Mouse (Mus musculus): ENCODE results near the gene Cdc20. TPM values are rescaled to one million over a fixed set of nuclear protein-coding genes. Genes with fewer than 3 reads are reported as not detected.

Gene Cdc20
- polyA plus RNA-seq, 1 experiment from 2014 or later: 250 TPM

DNA sequence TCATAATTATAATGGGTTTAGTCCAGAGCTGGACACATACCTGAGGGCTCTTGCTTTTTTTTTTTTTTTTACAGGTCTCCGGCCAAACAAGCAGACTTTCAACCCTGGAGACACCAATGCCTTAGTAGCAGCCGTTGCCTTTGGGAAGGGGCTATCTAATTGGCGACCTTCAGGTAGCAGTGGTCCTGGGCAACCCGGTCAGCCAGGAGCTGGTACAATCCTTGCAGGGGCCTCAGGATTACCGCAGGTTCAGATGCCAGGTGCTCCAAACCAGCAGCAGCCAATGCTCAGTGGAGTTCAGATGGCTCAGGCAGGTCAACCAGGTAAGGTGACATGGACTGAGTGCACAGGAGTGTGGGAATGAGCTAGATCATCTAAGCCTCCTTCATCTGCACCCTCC, 23.6 kb downstream of the Cdc20 start:
- H3K4me3 ChIP-seq: no peak overlapping the region
- no peaks in the 10 kb centered on the region for H3K9me3 ChIP-seq (replicated peaks)
- no peaks in the 10 kb centered on the region for H3K27me3 ChIP-seq (replicated peaks)
- H3K4me1 ChIP-seq: peaks cover 16% of the 10 kb centered on the region
- H3K36me3 ChIP-seq: peaks cover 83% of the 10 kb centered on the region
- no peak for ATAC-seq
- no peak overlapping the region for H3K27ac ChIP-seq
- H3K9ac ChIP-seq: no peak overlapping the region
- 90% methylated on average over 5 of the region's 5 CpGs for WGBS (ENCODE audit: insufficient replicate concordance)
- H3K4me2 ChIP-seq: no peak overlapping the region

DNA sequence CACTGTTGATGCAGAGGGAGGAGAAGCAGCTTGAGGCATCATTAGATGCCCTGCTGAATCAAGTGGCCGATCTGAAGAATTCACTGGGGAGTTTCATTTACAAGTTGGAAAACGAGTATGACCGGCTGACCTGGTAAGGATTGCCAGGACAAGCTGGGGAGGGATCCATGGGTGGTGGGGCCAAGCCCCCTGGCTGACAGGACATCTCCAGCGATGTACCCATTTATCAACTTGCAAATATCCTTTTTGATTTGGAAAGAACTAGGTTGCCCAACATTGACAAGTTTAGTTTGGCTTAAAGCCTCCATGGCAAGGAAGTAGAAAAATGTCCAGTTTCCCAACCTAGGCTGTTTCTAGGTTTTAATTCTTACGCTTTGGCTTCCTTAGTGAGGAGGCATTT, 26.3 kb downstream of the Cdc20 start:
- Histone ChIP-seq H3K36me3 (peaks cover 59% of the 10 kb centered on the region), H3K9me3 (replicated peaks) (no peaks in the 10 kb centered on the region), H3K27ac (no peak overlapping the region; the same call in 1 of the 2 replicates), H3K4me2 (no peak overlapping the region; the same call in 1 of the 2 replicates), H3K27me3 (replicated peaks) (no peaks in the 10 kb centered on the region), H3K4me1 (peaks cover 30% of the 10 kb centered on the region), H3K4me3 (peak overlapping the region; percentile 93; the same call in 1 of the 2 replicates), H3K9ac (no peak overlapping the region)
- no peak for ATAC-seq
- WGBS (ENCODE audit: insufficient replicate concordance): 87% methylated on average over 5 of the region's 5 CpGs

DNA sequence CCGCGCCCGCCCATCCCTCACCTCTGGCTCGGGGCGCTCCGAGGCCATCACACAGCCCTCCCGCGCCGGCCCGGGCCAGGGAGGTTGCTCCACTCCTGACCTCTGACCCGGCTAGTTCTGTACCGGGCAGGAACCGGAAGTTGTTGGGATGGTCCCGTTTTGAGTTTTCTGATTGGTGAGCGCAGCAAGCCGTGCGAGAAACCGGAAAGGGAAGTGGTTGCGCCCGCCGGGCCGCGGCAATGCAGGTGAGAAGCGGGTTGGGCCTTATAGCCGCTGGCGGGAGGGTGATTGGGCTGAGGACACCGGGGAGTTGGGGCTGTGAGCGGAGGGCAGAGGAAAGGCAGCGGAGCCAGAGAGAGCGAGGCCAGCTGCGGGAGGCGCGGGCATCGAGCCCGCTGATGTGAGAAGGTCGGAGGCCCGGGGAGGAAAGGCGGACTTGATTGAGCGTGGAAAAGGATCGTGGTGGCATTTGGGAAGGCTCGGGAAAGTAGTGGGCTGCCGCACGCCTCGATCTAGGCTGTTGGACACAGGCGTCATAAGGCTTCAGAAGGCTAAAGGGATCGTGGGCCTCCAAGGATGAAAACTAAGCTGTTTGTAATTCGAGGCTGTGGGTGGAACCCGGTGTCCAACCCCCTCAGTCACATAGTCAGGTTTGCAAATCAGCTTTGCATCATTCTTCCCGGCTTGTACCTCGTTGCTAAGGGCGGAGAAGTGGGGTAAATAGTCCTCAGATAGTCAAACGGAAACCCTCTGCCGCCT, 27.8 kb downstream of the Cdc20 start, which contains the start of the genes Szt2 and Med8:
Gene Szt2 (minus strand): TSS at position 132 of the 759 bp plus-strand sequence.
Gene Med8 (plus strand): TSS at position 196 of the 759 bp plus-strand sequence.
- peak within 1 kb of the TSS; percentile 90 for H3K9ac ChIP-seq
- H3K27me3 ChIP-seq (replicated peaks): no peaks in the 10 kb centered on the region
- peak within 1 kb of the TSS; percentile 93 for H3K4me3 ChIP-seq
- H3K4me2 ChIP-seq: peak within 1 kb of the TSS; percentile 85
- under 1% methylated on average over 51 of the region's 53 CpGs for WGBS (ENCODE audit: insufficient replicate concordance)
- H3K4me1 ChIP-seq: peaks cover 32% of the 10 kb centered on the region
- peak; percentile 97 for ATAC-seq
- peaks cover 57% of the 10 kb centered on the region for H3K36me3 ChIP-seq
- no peaks in the 10 kb centered on the region for H3K9me3 ChIP-seq (replicated peaks)
- H3K27ac ChIP-seq: peak within 1 kb of the TSS; percentile 79

DNA sequence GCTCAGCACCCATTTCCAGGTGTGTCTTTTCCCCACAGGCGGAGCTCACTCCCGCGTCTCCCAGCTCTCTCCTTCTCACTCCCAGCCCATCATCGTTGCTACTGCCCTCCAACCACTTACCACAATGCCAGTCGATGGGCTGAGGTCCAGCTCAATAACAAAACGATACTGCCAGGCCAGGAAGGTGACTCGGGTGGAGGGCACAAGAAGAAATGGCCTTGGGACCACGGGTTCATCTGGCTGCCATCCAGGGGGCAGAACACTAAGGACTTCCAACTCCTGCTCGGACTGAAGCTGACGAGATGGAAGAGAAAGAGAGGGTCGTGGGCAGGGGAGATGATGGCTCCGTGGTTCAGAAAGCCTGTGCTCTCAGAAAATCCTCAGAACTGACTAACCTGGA, 34.5 kb downstream of the Cdc20 start:
- Histone ChIP-seq H3K9me3 (replicated peaks) (no peaks in the 10 kb centered on the region), H3K4me2 (no peak overlapping the region), H3K36me3 (peaks cover 73% of the 10 kb centered on the region), H3K27me3 (replicated peaks) (no peaks in the 10 kb centered on the region), H3K4me3 (no peak overlapping the region), H3K9ac (0 out of 2 replicates have a peak overlapping the region, but pooled peaks have one; percentile 12), H3K4me1 (peaks cover 30% of the 10 kb centered on the region), H3K27ac (no peak overlapping the region)
- WGBS (ENCODE audit: insufficient replicate concordance): 83% methylated on average over 12 of the region's 12 CpGs
- ATAC-seq: no peak

DNA sequence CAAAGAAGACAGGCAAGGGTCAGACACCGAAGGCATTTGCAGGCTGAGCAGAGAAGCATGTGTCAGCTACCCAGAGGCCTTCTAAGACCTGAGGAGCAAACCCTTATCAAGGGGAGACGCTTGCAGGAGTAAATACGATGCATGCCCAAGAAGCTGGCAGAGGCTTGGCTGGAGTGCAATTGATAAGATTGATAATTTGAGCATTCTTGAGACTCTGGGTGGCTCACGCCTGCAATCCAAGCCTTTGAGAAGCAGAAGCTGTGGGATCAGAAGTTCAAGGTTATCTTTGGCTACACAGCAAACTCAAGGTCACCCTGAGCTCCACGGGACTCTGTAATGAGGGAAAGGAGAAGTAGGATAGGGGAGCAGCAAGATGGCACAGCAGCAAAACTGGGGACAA, 35.2 kb downstream of the Cdc20 start:
- Histone ChIP-seq H3K4me3 (no peak overlapping the region), H3K36me3 (peaks cover 81% of the 10 kb centered on the region), H3K9me3 (replicated peaks) (no peaks in the 10 kb centered on the region), H3K27me3 (replicated peaks) (no peaks in the 10 kb centered on the region), H3K4me1 (peaks cover 25% of the 10 kb centered on the region), H3K9ac (no peak overlapping the region), H3K27ac (no peak overlapping the region), H3K4me2 (peak overlapping the region; percentile 15; the same call in 1 of the 2 replicates)
- peak; percentile 85 for ATAC-seq
- 39% methylated on average over 5 of the region's 5 CpGs for WGBS (ENCODE audit: insufficient replicate concordance)

DNA sequence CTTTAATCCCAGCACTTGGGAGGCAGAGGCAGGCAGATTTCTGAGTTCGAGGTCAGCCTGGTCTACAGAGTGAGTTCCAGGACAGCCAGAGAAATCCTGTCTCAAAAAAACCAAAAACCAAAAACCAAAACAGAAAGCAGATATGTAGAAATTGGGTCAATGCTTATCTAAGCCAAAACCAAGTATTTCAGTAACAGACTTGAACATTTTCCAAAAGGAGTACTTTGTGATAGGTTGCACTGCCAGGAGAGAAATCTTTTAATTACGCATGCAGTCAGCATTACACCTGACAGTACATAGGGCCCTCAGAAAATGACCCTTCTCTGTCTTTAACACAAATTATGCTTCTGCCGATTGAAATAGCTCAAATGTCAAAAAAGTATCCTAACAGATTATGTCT, 35.7 kb downstream of the Cdc20 start:
- Histone ChIP-seq H3K4me2 (peak overlapping the region; percentile 15; the same call in 1 of the 2 replicates), H3K4me1 (peaks cover 25% of the 10 kb centered on the region), H3K9ac (no peak overlapping the region), H3K4me3 (no peak overlapping the region), H3K27ac (no peak overlapping the region), H3K9me3 (replicated peaks) (no peaks in the 10 kb centered on the region), H3K27me3 (replicated peaks) (no peaks in the 10 kb centered on the region), H3K36me3 (peaks cover 85% of the 10 kb centered on the region)
- no peak for ATAC-seq
- WGBS (ENCODE audit: insufficient replicate concordance): 84% methylated on average over 3 of the region's 3 CpGs

DNA sequence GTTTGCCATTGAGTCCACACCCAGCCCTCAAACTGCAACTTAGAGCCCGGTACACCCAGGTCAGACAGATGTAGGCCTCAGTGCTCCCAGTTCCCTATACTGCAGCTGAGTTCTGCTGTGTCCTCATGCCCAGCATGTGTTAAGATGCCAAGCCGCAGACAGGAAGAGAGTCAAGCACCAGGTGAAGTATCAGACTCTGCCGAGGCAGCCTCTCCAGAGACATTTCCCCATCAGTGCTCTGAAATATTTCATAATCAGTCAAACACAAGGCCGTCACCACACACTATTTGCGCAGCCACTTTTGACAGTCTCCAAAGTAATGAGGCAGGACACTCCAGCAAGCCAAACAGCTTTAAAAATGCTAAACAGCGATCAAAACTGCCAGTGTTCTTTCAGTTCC, 38.8 kb downstream of the Cdc20 start:
- Histone ChIP-seq H3K27me3 (replicated peaks) (no peaks in the 10 kb centered on the region), H3K4me1 (peaks cover 22% of the 10 kb centered on the region), H3K4me3 (no peak overlapping the region), H3K36me3 (peaks cover 96% of the 10 kb centered on the region), H3K4me2 (no peak overlapping the region), H3K27ac (no peak overlapping the region), H3K9ac (no peak overlapping the region), H3K9me3 (replicated peaks) (no peaks in the 10 kb centered on the region)
- 84% methylated on average over 6 of the region's 6 CpGs for WGBS (ENCODE audit: insufficient replicate concordance)
- ATAC-seq: no peak

DNA sequence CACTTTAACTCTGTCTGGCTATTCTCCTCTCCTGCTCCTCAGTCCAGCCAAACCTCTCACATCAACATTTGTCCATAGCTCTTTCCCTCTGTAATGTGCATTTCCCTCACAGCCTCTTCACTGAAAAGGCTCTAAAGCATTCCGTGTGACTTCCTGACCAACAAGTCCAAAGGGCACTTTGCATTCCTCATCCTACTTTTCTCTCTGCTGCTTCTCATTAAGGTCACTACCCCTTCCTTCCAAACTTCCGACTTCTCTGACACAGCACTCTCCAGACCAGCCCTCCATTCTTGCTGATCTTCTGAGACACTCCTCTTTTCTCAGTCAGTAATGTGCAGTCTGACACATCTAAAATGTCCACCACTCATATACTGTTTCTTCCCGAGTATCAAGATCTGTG, 40.7 kb downstream of the Cdc20 start:
- no peaks in the 10 kb centered on the region for H3K27me3 ChIP-seq (replicated peaks)
- H3K36me3 ChIP-seq: peaks cover 96% of the 10 kb centered on the region
- ATAC-seq: no peak
- H3K4me2 ChIP-seq: no peak overlapping the region
- H3K4me1 ChIP-seq: peaks cover 2% of the 10 kb centered on the region; the same call in 1 of the 2 replicates
- H3K27ac ChIP-seq: no peak overlapping the region
- H3K9me3 ChIP-seq (replicated peaks): no peaks in the 10 kb centered on the region
- 69% methylated on average over 3 of the region's 3 CpGs for WGBS (ENCODE audit: insufficient replicate concordance)
- no peak overlapping the region for H3K9ac ChIP-seq
- no peak overlapping the region for H3K4me3 ChIP-seq

DNA sequence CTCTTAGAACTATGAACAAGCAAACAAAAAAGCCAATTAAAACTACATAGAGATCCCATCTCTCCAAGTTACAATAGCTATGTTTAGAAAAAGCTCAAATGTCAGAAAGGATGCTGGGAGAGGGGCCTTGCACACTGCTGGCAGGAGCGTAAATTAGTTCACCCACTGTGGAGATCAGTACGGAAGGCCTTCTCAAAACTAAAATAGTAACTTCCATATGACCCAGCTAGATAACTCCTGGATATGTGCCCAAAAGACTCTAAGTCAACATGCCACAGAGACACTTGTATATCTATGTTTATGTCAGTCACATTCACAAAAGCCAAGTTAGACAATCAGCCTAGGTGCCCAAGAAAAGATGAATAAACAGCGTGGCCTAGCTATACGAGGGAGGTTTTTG, 41.9 kb downstream of the Cdc20 start:
- Histone ChIP-seq H3K9ac (no peak overlapping the region), H3K9me3 (replicated peaks) (no peaks in the 10 kb centered on the region), H3K4me2 (no peak overlapping the region), H3K36me3 (peaks cover 97% of the 10 kb centered on the region), H3K4me3 (no peak overlapping the region), H3K4me1 (no peaks in the 10 kb centered on the region), H3K27me3 (replicated peaks) (no peaks in the 10 kb centered on the region), H3K27ac (no peak overlapping the region)
- no peak for ATAC-seq
- WGBS (ENCODE audit: insufficient replicate concordance): 83% methylated on average over 4 of the region's 4 CpGs

DNA sequence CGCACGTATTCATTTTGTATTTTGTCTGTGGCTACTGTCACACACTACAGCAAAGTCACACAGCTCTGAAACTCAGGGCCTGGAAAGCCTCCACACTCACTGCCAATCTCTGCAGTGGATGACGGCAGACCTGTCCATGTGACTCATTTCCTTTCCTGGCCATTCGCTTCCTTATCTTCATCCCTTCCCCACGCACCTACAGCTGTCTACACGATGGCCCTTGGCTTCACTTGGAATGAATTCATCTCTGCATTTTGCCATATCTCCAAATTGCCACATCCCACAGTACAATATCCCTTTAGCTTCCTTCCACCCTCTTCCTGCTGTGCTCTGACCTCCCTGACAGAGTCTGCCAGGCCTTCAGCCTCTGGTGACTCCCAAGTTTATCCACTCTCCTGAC, 42.6 kb downstream of the Cdc20 start:
- ATAC-seq: no peak
- H3K9me3 ChIP-seq (replicated peaks): no peaks in the 10 kb centered on the region
- no peaks in the 10 kb centered on the region for H3K27me3 ChIP-seq (replicated peaks)
- WGBS (ENCODE audit: insufficient replicate concordance): 69% methylated on average over 6 of the region's 6 CpGs
- no peak overlapping the region for H3K27ac ChIP-seq
- no peaks in the 10 kb centered on the region for H3K4me1 ChIP-seq
- no peak overlapping the region for H3K4me2 ChIP-seq
- H3K9ac ChIP-seq: no peak overlapping the region
- peaks cover 97% of the 10 kb centered on the region for H3K36me3 ChIP-seq
- H3K4me3 ChIP-seq: no peak overlapping the region

DNA sequence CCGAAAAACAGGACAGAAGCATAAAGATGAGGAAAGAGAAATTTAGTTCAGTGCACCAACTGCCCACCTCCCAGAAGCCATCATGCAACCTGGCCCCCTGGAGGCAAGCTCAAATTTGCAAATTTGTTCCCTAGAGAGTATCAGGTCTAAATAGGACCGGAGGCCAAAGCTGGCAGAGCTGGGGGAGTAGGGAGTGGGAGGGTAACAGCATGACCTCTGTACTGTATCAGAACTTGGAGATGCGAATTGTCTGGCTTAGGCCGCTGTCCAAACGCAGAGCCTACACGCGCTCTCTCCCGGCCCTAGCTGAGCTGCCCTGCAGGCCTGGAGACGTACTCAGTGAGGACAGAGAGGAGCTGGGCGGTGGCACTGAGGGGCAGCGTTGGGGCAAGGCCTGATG, 47.0 kb downstream of the Cdc20 start:
- no peak for ATAC-seq
- Histone ChIP-seq H3K4me3 (no peak overlapping the region), H3K27me3 (replicated peaks) (no peaks in the 10 kb centered on the region), H3K9ac (no peak overlapping the region), H3K4me2 (no peak overlapping the region), H3K4me1 (no peaks in the 10 kb centered on the region), H3K36me3 (peaks cover 99% of the 10 kb centered on the region), H3K27ac (no peak overlapping the region), H3K9me3 (replicated peaks) (no peaks in the 10 kb centered on the region)
- 88% methylated on average over 11 of the region's 11 CpGs for WGBS (ENCODE audit: insufficient replicate concordance)

DNA sequence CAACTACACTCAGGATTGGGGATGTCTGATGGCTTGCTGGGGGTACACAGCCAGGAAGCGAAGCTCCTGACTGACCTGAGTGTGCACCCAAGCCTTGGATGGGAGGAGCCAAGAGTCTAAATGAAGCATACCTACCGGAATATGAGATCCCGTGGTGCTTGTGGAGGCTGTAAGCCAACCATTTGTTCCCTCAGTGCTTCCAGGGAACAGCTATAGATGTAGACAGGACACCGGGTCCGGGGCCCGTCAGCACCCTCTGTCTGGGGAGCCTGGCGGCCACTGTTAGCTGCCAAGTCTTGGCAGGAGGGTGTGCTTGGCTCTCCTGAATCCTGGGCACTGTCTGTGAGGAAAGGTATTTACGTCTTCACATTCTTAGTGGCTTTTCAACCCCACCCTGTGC, 49.8 kb downstream of the Cdc20 start:
- H3K27me3 ChIP-seq (replicated peaks): no peaks in the 10 kb centered on the region
- H3K36me3 ChIP-seq: peaks cover 100% of the 10 kb centered on the region
- H3K9me3 ChIP-seq (replicated peaks): no peaks in the 10 kb centered on the region
- ATAC-seq: no peak
- no peak overlapping the region for H3K9ac ChIP-seq
- 89% methylated on average over 8 of the region's 8 CpGs for WGBS (ENCODE audit: insufficient replicate concordance)
- H3K4me3 ChIP-seq: no peak overlapping the region
- no peaks in the 10 kb centered on the region for H3K4me1 ChIP-seq
- H3K27ac ChIP-seq: no peak overlapping the region
- H3K4me2 ChIP-seq: no peak overlapping the region

Data from liver, embryonic 12.5 days (tissue).